Mouse (Mus musculus): Measurements from ENCODE around the gene Utrn. TPM values are rescaled to one million over a fixed set of nuclear protein-coding genes. Genes with fewer than 3 reads are reported as not detected.

Gene Utrn
- total and polyA plus RNA-seq, 3 experiments, result 18.8 to 68.1 (median 61.8) TPM

DNA sequence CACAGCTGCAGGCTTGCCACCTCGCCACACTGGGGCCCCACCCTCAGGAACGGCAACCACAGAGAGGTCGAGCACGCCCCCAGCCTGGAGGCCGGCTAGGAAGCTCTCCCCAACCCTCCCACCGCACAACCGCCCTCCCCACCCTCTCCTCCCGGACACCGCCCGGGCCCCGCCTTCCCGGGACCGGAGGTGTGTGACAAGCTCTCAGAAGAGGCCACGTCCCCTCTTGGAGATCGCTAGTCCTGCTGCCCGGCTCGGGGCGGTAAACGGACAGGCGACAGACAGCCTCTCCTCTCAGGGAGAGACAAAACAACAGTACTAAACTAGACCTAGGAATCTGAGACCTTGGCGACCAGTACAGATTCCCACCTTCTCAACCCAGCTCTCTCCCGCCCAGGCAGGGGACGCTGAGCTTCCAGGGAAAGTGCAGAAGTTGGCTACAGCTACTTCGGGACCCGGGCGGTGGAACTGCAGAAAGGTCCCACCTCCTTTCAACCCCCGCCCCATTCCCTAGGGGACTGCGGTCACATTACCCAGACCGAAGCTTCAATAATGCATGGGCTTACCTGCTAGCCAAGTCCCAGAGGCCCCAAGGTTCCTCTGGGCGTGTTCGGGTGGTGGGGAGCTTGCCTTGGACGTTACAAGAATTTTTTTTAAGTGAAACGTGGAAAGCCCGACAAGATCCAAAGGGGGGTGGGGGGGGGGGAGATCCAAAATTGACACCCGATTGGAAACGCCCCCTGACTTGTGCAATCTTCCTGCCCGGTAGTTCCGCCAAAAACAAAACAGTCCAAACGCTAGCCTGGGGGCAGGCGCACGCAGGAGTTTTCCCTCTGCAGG, 756 bp downstream of the Utrn start:
- under 1% methylated on average over 41 of the region's 41 CpGs for WGBS
- Histone ChIP-seq H3K9ac (ENCODE audit: low read depth, low read length) (peak overlapping the region; percentile 85), H3K36me3 (ENCODE audit: control insufficient read depth, insufficient read depth, low read length) (no peaks in the 10 kb centered on the region), H3K27me3 (ENCODE audit: control insufficient read depth, insufficient read depth, low read length) (no peaks in the 10 kb centered on the region), H3K4me3 (peak overlapping the region; percentile 74), H3K79me2 (replicated peaks; ENCODE audit: control insufficient read depth, insufficient read depth, low read length) (no peaks in the 10 kb centered on the region), H3K4me1 (ENCODE audit: control insufficient read depth, insufficient read depth, low read length) (peaks cover 3% of the 10 kb centered on the region), H3K27ac (peak overlapping the region; percentile 97)
- TF ChIP-seq EP300 (IDR thresholded peaks at IDR 0.05; ENCODE audit: insufficient read depth, low read depth, low read length), result no peak
- peak; percentile 67 for TF ChIP-seq POLR2A (IDR thresholded peaks at IDR 0.05; ENCODE audit: insufficient read depth, low read depth, low read length)
- intact Hi-C loops (cut with DNase I), result loop anchor here (2.0 to 5.0 kb wide), 4 partner anchors 54 to 176 kb away; no protein-coding TSS in a partner anchor
- peak; percentile 83 to 86 for DNase-seq

GRCm38 (mm10) chr10:12867733-12868188, 1.4 kb downstream of the Utrn start:
- DNase-seq, result no peak
- peak overlapping the region; percentile 85 for H3K9ac ChIP-seq (ENCODE audit: low read depth, low read length)
- peak overlapping the region; percentile 74 for H3K4me3 ChIP-seq
- no peaks in the 10 kb centered on the region for H3K79me2 ChIP-seq (replicated peaks; ENCODE audit: control insufficient read depth, insufficient read depth, low read length)
- TF ChIP-seq EP300 (IDR thresholded peaks at IDR 0.05; ENCODE audit: insufficient read depth, low read depth, low read length) (no peak), CTCF (IDR thresholded peaks at IDR 0.05) (no peak), POLR2A (IDR thresholded peaks at IDR 0.05; ENCODE audit: insufficient read depth, low read depth, low read length) (no peak)
- H3K27me3 ChIP-seq (ENCODE audit: control insufficient read depth, insufficient read depth, low read length), result no peaks in the 10 kb centered on the region
- intact Hi-C loops (cut with DNase I), result loop anchor here (2.0 to 5.0 kb wide), 4 partner anchors 55 to 175 kb away; no protein-coding TSS in a partner anchor
- H3K27ac ChIP-seq, result peak overlapping the region; percentile 97
- peaks cover 3% of the 10 kb centered on the region for H3K4me1 ChIP-seq (ENCODE audit: control insufficient read depth, insufficient read depth, low read length)
- no peaks in the 10 kb centered on the region for H3K36me3 ChIP-seq (ENCODE audit: control insufficient read depth, insufficient read depth, low read length)
- under 1% methylated on average over 12 of the region's 12 CpGs for WGBS

GRCm38 (mm10) chr10:12866971-12867732, 2.0 kb downstream of the Utrn start:
- Histone ChIP-seq H3K27ac (peak overlapping the region; percentile 97), H3K27me3 (ENCODE audit: control insufficient read depth, insufficient read depth, low read length) (no peaks in the 10 kb centered on the region), H3K4me3 (peak overlapping the region; percentile 74), H3K4me1 (ENCODE audit: control insufficient read depth, insufficient read depth, low read length) (peaks cover 3% of the 10 kb centered on the region), H3K79me2 (replicated peaks; ENCODE audit: control insufficient read depth, insufficient read depth, low read length) (no peaks in the 10 kb centered on the region), H3K36me3 (ENCODE audit: control insufficient read depth, insufficient read depth, low read length) (no peaks in the 10 kb centered on the region), H3K9ac (ENCODE audit: low read depth, low read length) (peak overlapping the region; percentile 85)
- WGBS, result 3% methylated on average over 28 of the region's 28 CpGs
- 0 out of 2 replicates have a peak, but pooled peaks have one; percentile 20 for TF ChIP-seq EP300 (IDR thresholded peaks at IDR 0.05; ENCODE audit: insufficient read depth, low read depth, low read length)
- TF ChIP-seq POLR2A (IDR thresholded peaks at IDR 0.05; ENCODE audit: insufficient read depth, low read depth, low read length), result no peak
- peak; percentile 44 for TF ChIP-seq CTCF (IDR thresholded peaks at IDR 0.05)
- DNase-seq, result peak; percentile 53 to 65
- intact Hi-C loops (cut with DNase I), result loop anchor here (5.0 kb wide), 1 partner anchor 175 kb away; no protein-coding TSS in a partner anchor

DNA sequence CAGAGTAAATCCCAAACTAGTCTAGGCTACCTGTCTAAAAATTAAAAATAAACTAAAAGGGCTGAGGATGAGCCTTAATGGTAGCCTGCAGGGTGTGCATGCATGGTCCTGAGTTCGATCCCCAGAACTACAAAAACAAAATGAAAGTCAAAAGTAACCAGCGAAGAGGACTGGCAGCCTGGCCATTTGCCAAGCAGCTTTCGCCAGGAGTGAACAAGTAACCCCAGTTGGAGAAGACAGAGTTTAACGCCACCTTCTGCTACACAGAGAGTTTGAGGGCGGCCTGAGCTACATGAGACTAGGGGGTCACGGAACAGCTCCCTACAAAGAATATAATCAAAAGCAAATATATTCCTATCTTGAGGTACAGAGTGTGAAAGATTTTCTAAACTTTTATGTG, 4.0 kb downstream of the Utrn start:
- Histone ChIP-seq H3K36me3 (ENCODE audit: control insufficient read depth, insufficient read depth, low read length) (peaks cover 12% of the 10 kb centered on the region), H3K9ac (ENCODE audit: low read depth, low read length) (no peak overlapping the region), H3K27me3 (ENCODE audit: control insufficient read depth, insufficient read depth, low read length) (no peaks in the 10 kb centered on the region), H3K4me1 (ENCODE audit: control insufficient read depth, insufficient read depth, low read length) (peaks cover 3% of the 10 kb centered on the region), H3K79me2 (replicated peaks; ENCODE audit: control insufficient read depth, insufficient read depth, low read length) (0 out of 2 replicates have a peak, but pooled peaks cover 2% of the 10 kb centered on the region), H3K4me3 (no peak overlapping the region), H3K27ac (no peak overlapping the region)
- no peak for DNase-seq
- intact Hi-C loops (cut with DNase I), result loop anchor here (5.0 kb wide), 1 partner anchor 173 kb away; no protein-coding TSS in a partner anchor
- TF ChIP-seq EP300 (IDR thresholded peaks at IDR 0.05; ENCODE audit: insufficient read depth, low read depth, low read length) (no peak), POLR2A (IDR thresholded peaks at IDR 0.05; ENCODE audit: insufficient read depth, low read depth, low read length) (no peak), CTCF (IDR thresholded peaks at IDR 0.05) (no peak)
- WGBS, result 76% methylated on average over 6 of the region's 6 CpGs

DNA sequence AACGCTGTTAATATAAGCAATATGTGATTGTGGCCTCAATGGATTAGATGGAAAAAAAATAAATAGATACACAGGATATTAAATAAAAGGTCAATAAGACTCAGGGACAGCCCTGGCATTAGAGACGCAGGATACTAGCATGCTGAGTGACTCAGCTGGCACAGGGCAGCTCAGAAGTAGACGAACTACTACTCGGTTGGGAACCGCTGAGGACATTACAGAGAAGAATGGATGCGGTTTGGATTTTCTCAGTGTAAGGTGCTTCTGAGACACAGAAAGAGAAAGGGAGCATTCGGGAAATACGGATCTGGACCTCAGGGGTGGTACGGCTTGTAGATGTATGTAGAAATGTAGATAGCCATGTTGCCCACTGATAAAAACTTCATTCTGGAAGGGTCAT, 5.6 kb downstream of the Utrn start:
- WGBS, result 86% methylated on average over 9 of the region's 9 CpGs
- 0 out of 2 replicates have a peak, but pooled peaks cover 3% of the 10 kb centered on the region for H3K79me2 ChIP-seq (replicated peaks; ENCODE audit: control insufficient read depth, insufficient read depth, low read length)
- peaks cover 3% of the 10 kb centered on the region for H3K4me1 ChIP-seq (ENCODE audit: control insufficient read depth, insufficient read depth, low read length)

More for the DNA sequence above, 5.6 kb downstream of the Utrn start:
- H3K9ac ChIP-seq (ENCODE audit: low read depth, low read length), result no peak overlapping the region
- H3K27me3 ChIP-seq (ENCODE audit: control insufficient read depth, insufficient read depth, low read length), result no peaks in the 10 kb centered on the region
- no peak overlapping the region for H3K4me3 ChIP-seq
- TF ChIP-seq CTCF (IDR thresholded peaks at IDR 0.05) (no peak), EP300 (IDR thresholded peaks at IDR 0.05; ENCODE audit: insufficient read depth, low read depth, low read length) (no peak), POLR2A (IDR thresholded peaks at IDR 0.05; ENCODE audit: insufficient read depth, low read depth, low read length) (no peak)
- H3K36me3 ChIP-seq (ENCODE audit: control insufficient read depth, insufficient read depth, low read length), result peaks cover 14% of the 10 kb centered on the region
- intact Hi-C loops (cut with DNase I), result no loop called here
- H3K27ac ChIP-seq, result no peak overlapping the region
- no peak for DNase-seq
